Mouse (Mus musculus): ENCODE data around the gene Enpp6.

Enpp6 gene

DNA sequence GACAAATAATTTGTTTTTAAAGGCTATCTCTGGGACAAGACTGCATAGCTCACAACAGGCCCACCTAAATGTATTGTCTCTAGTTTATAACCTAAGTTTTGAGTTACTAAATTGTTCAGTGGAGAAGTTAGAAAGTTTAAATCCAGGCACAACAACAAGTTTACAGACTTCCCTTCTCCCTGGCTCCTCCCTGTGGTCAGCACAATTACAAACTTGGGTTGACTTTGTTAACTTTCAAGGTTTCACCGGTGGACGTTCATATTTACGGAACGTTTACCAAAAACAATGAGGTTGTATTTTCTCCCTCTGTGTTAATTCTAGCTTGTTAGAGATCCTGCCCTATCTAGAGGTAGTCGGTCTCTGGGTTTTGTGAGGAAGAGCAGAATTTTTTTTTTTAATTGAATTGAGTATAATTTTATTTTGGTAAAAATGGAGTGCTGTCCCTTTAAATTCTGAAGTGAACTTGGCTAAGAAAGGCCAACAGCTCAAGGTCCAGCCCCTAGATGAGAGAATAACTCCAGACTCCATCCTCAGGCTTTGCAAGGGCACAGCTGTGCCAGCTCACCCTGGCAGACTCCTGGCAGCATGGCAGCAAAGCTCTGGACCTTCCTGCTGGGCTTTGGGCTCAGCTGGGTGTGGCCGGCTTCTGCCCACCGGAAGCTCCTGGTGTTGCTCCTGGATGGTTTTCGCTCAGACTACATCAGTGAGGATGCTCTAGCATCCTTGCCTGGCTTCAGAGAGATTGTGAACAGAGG lies at the start of gene Enpp6:
Enpp6 (plus strand) TSS at position 502 of the 755 bp plus-strand sequence.
- ATAC-seq (ENCODE audit: low TSS enrichment) = no peak

DNA sequence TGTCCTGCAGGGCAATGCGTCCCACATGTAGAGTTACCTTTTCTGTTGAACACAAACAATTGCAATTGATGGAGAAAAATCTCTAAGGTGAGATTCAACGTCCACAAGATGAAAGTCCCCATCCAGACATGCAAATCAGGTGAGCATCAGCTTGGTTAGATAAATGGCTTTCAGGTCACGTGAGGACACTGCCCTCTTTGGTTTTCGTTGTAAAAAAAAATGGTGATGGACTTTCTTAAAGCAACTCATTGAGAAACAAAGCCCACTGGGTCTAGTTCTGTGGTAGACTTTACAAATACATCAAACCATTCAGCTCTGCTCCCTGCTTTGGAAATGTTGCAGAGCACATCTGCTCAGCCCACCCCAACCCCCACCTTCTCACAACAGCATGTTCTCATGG lies 48.5 kb upstream of the Enpp6 start:
- no peak for ATAC-seq (ENCODE audit: low TSS enrichment)

DNA sequence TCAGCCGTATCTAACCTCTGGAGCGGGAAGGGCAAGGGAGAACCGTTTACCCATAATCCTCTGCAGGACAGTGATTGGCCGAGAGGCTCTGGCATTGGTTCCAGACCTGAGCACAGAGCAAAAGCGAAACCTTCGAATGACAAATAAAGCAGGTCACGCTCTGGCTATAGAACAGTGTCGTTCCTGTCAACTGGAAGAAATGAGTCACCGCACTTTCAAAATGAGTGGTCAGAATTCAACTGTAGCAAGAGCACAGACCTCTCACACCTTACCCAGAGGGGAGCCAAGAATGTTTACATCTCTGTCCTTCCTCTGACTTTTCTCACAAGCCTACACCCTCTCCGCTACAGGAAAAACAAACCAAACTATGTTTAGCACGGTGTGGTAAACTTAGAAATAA lies 45.4 kb upstream of the Enpp6 start:
- ATAC-seq (ENCODE audit: low TSS enrichment) = 0 out of 2 replicates have a peak, but pooled peaks have one; percentile 21

DNA sequence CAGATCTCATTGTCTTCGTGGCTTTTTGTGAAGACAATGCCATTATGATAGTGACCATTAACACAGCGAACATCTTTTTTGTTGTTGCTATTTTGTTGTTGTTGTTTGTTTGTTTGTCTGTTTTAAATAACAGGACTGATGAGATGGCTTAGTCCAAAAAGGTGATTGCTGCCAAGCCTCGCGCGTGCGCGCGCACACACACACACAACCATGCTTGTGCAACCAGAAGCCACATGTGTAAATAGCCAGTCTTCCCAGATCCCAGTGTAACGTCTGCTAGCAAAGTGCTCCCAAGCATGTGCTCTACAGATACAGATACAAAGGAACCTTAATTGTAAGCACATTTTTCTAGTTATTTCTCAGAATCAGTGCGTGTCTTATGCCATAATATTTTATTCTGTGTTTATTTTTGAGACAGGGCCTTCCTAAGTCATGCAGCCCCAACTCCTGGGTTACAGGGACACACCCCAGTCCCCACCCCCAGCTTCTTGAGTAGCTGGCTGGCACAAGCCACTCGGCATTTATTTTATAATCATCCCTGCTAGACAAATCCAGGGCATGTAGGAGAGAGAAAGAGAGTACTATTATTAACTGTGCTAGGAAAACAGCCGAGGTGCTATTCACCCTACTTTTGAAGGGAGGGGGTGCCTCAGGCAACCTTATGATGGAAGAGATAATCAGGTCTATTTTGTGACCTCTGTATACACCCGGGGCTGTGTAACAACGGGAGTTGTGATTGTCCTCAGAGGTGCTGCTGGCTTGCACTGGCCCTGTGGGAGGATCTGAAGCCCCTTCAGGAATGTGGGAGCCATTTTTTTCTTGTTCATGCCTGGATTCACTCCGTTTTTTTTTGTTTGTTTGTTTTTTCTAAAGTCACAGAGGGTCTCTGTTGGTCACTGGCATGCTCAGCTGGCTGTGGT lies 44.7 kb upstream of the Enpp6 start:
- peak; percentile 71 for ATAC-seq (ENCODE audit: low TSS enrichment)

DNA sequence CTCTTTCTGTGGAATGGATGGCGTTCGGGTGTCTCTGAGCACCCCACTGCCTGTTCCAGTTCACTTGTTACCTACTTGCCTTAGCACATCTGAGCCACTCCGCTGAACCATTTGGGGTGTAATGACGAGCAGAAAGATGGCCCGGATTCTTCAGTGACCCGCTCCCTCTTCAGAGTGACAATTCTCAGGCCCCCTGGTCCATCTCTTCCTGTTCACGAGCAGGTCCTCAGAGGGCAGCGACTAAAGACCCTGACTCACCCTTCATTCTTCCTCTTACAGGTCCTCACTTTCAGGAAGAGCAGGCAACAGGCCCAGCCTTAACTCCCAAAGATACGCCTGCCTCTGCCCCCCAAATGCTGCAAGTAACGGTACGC lies 44.0 kb upstream of the Enpp6 start:
- peak; percentile 8; the same call in 1 of the 2 replicates for ATAC-seq (ENCODE audit: low TSS enrichment)

DNA sequence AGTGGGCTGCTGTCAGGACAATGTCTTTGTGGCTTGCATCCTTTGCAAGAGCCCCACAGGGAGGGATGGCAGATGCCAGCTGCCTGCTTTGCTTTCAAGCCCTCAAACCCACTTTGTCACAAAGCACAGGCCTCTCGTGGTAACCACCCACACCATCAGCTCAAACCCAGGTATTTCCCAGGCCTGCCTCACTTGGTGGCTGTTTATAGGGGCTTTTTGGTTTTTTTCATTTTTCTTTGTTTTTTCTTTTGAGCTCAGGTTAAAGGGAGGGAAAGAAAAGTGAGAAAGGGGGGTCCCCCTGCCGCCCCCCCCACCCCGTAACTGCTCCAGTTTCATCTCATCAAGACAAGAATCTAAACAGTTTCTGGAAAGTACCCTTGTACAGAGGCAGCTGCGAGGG lies 43.4 kb upstream of the Enpp6 start:
- ATAC-seq (ENCODE audit: low TSS enrichment) = no peak

DNA sequence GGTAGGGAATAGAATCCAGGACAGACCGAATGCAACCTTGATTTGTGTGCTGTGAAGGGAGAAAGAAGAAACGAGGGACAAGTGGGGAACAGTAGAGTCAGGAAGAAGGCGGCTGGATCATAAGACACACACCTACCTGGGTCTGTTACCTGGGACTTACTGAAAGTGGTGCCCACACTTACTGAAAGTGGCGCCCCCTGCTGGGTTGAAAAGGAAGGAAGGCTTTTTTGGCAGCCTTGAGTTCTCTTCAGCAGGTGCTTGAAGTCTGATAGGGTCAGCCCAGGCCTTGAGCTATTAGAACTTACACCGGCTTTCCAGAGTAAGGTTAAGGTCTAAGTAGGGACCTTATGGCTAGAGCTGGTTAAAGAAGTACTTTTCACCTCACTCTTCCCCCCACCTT lies 40.5 kb upstream of the Enpp6 start:
- ATAC-seq (ENCODE audit: low TSS enrichment) = no peak

DNA sequence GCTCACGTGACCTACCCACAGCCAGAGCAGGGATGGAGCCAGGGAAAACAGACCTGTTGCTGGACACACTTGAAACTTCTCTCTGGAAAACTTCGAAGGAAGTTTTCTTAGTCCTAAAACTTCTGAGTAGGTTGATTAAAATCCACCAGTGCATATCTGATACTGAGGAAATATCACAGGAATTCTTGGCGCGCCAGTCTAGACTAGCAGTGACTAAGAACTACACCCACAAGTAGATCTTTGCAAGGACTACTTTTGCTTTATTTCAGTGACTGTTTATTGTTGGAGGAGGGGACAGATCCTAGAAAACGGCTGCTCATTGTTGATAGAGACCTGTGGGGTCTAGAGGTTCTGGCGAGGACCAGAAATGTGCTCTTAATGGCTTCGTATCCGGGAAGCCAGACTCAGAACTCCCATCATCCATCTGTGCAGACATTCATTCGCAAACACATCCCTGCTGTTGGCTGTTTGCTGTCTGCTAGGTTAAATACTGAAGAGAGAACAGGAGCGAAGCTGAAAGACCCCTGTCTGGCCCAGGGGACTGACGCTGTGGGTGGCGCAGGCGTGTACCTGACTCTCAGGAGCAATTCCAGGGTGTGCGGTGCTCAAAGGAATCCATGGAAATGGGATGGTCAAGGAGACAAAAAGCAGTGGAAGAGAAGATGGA lies 38.5 kb upstream of the Enpp6 start:
- ATAC-seq (ENCODE audit: low TSS enrichment) = peak; percentile 66

DNA sequence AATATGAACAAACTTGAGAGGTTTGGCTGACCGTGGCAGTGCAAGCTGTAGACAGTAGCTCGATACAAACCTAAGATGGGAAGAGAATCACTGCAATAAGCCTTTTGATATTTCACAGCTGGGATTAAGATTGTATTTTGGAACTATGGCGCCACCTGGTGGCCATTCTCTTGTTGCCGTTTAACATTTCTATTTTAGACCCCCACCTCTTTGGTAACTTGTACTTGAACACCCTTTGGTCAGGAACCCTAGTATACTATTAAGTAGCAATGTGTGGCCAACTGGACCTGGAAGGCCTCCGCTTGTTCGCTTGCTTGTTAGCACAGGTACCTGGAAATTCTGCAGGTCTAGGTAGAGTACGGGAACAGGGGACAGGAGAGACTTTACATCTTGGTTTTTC lies 33.2 kb upstream of the Enpp6 start:
- ATAC-seq (ENCODE audit: low TSS enrichment) = peak; percentile 78

DNA sequence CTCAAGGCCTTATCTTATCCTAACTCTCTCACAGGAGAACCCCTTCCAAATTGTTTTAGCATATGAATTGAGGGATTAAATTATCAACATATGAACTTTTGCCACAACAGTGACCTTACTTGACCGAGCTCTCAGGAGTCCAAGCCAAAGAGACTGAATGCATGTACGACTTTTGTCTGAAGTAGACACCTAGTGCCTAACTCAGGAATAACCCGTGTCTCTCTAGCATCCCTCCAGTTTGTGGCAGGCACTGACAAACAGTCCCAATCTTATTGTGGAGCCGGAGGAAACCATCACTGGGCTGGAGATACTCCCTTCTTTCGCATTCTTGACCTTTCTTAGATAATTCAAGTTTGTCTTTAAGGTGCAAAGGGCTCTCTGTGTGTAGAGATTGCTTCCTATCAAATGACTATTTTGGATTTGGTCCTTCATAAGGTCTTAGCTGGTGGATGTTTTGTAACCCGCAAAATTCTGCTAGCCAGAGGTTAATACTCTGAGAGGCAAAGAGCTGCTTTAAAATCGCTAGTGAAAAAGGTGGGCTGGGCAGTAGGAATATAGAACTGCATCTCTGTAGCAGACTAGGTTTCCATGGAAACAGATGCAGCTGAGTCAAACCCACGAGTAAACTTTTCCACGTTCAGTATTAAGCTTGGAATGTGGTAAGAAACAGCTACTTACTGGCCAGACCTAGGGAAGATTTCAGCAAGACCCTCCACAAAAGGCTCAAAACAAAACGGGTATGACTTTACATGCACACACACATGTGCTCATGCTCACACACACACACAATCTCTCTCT lies 23.9 kb upstream of the Enpp6 start:
- ATAC-seq (ENCODE audit: low TSS enrichment) = peak; percentile 96

DNA sequence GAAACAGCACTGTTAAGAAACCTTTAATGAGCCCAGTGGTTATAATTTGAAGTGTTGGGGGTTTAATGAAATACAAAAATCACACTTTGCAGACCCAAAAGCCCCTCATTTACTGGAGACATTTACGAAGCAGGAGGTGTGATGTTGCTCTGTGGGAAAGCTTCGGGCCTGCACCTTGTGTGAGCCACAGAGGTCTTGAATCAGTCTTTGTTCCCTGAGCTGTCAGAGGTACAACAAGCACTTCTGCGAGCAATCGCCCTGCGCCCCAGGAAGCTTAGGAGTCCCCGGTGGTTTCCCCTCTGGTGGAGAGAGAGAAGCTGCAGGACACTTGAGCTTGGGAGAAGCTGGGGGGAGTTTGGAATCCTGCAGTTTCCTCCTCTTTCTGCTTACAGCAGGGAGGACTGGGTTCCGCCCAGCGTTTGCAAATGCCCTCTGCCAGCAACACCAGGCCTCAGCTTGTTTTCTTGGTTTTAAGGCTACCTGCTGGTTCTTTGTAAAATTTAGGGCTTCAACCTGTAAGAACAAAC lies 23.0 kb upstream of the Enpp6 start:
- ATAC-seq (ENCODE audit: low TSS enrichment) = no peak

DNA sequence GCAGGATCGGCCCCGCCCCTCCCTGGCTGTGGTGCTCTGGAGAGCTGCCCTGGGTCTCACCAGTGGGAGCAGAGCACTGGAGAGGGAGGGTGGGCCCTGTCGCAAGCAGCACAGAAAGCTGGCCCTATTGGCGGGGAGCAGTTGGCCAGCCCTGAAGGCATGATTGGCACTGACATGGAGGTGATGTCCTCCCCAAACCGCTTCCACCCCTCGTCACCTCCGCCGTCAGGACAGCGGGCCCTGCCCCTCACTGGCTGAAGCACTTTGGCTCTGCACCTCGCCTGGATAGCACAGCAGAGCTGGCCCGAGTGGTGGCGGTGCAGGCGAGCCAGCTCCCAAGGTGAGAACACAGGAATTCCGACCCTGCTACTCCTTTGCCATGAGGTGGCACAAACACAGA lies 20.9 kb upstream of the Enpp6 start:
- ATAC-seq (ENCODE audit: low TSS enrichment) = no peak

DNA sequence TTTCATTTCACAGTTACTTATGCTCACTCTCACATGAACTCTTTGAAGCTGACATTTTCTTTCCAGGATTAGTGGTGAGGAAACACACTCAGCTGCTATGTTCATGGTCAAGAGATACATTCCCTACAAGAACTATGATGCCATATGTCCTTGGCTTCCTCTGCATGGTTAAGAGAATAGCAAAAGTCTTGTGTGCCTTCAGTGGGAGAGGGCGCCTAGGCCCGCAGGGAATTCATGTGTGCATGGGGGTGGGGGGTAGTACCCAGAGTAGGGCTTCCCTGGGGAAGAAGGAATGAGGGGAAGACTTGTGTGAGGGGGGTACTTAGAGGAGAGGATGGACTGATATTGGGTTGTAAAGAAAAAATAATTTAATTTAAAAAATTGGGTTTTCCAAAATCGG lies 18.0 kb upstream of the Enpp6 start:
- no peak for ATAC-seq (ENCODE audit: low TSS enrichment)

DNA sequence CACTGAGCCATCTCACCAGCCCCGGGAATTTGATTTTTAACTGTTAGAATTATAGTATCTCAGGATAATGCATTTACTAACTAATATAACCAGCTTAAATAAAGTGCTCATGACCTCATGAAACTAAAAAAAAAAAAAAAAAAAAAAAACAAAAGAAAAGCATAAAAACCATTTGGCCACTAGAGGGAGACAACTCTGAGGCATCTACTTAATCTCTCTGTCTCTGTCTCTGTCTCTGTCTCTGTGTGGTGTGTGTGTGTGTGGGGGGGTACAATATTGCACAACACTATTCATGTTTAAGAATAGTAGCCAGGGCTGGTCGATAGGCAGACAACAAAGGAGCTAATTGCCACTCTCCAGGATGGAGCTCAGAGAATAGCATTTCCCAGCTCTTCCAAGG lies 17.3 kb upstream of the Enpp6 start:
- ATAC-seq (ENCODE audit: low TSS enrichment) = no peak

DNA sequence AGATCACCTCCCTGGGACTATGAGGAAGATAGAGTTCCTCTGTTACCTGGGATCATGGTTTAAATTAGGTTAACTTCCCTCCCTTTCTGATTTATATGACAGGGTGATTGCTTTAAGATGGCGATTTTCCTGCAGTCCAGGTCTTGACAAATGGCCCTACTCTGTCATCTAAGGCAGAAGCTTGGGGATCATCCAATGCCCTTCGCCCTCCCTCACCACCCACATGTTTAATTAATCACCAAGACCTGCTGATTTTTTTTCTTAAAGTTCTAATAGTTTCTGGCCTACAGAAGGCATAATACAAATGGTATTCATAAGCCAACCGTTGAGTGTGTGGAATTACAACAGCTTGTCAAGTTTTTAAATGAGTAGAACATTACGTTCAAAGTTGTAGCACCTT lies 9.3 kb upstream of the Enpp6 start:
- no peak for ATAC-seq (ENCODE audit: low TSS enrichment)

DNA sequence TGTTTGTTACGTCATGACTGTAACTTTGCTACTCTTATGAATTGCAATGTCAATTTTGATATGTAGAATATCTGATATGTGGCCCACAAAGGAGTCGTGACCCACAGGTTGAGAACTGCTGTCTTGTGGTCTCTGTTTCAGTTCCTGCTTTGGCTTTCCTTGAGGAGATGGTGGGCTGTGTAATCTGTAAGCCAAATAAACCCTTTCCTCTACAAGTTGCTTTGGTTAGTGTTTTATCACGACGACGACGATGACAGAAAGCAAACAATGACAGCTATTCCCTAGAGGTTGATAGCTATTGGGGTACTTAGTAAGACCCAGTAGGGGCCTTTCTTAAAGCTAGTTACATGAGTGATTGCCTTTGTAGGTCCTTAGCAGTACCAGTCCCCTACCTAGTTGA lies 4.5 kb upstream of the Enpp6 start:
- no peak for ATAC-seq (ENCODE audit: low TSS enrichment)

DNA sequence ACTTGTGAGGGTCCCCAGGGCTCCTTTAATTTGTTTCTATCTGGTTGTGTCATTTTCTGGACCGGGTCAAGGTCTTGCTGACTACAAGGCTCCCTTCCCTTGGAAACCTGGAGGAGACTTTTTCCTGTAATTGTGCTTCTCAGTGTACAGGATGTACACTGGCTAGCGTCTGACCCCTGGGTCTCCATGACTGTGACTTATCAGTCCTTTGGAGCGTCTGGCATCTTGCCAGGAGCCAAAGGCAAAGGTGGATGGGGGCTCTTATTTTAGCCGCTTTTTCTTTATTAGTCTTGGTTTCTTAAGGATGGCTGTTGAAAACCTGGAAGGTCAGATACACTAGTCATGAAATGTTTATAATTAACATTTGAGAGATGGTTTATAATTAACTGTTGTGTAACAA lies 3.9 kb upstream of the Enpp6 start:
- ATAC-seq (ENCODE audit: low TSS enrichment) = no peak

DNA sequence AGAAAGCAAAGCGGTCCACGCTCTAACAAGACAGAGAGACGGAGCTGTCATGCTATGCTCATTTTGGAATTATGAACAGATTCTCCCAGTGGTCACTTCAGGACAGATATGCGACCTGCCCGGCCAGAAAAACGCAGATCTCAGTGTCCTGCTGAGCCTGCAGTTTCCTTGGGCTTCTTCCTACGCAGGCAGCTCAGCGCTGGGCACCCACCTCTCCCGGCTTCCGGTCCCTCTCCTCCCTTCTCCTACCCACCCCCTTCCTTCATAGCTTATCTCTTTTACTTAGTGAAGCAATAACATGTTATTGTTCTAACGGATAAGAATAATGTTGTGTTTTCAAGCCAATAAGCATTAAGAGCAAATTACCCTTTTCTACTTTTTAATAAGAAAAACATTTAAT lies 2.0 kb upstream of the Enpp6 start:
- no peak for ATAC-seq (ENCODE audit: low TSS enrichment)

DNA sequence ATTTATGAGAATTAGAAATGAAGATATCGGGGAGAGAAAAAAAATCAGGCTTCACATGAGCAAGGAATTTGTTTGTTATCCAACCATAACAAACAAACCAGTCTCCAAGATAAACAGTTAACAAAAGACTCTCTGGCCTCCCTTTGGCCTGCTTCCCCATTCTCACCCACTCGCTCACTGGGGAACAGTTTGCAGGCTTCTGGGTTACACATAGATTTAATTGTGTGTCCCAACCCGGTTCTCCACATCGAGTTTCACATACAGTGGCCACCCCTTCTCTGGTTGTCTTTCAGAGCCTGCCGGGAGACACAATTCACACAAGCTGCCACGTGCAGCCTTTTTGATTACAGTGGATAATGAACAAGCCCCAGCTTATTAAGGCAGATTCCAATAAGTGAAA lies 1.7 kb downstream of the Enpp6 start:
- ATAC-seq (ENCODE audit: low TSS enrichment) = no peak

DNA sequence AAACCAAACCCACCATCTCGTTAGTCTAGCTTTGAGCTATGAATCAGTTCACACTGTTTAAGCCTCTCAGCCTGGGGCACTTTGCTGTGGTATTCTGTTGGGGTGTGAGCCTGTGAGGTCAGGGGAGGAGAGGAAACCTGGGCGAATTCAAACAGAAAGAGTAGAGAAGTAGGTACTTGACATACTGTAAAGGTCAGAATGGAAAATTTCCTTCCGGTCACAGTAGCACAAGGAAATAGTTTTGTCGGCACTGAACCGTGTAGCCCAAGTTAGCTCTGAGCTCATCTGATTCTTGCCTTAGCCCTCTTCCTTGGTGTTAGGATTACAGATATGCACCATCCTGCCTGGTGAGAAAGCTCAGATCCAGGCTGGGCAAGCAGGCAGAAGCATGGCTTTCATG lies 4.4 kb downstream of the Enpp6 start:
- no peak for ATAC-seq (ENCODE audit: low TSS enrichment)

DNA sequence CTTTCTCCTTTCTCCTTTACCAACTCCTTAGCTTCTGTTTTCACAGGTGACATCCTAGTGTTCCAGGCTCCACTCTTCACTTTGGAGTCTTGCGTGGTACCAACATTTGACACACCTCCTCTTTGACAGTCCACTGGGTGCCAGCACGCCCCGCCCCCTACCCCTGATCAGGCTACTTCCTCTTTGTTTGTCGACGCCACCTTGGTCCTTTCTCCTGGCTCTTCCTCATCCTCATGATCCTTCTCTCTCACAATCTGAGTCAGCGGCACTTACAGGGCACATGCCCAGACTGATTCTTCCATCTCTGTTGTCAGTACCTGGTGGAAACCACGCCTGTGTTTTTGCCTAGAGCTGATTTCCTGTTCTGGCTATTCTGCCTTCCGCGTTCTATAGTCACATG lies 5.9 kb downstream of the Enpp6 start:
- ATAC-seq (ENCODE audit: low TSS enrichment) = no peak
